Mouse (Mus musculus) bone marrow macrophage, adult 2 months (primary cell): ENCODE results near the gene Col23a1.

Source experiments
- CTCF ChIP-seq: IDR thresholded peaks from 2 replicates; pipeline ENCODE4 v1.5.1; 2012; ENCODE audit warnings: low read depth, mild to moderate bottlenecking, low read length, moderate library complexity
- POLR2A ChIP-seq: IDR thresholded peaks from 2 replicates; pipeline ENCODE4 v1.6.1; 2012; ENCODE audit warnings: mild to moderate bottlenecking, low read depth, low read length, borderline replicate concordance

GRCm38 (mm10) chr11:51377199-51377598 is 87.5 kb downstream of the Col23a1 start:
- TF ChIP-seq POLR2A (no peak), CTCF (no peak)
